ENCODE assay signal across 8 mouse cellular contexts in genomic region chr1:93478586-93479475, GRCm38 (mm10). TPM values are rescaled to one million over a fixed set of nuclear protein-coding genes. Genes with fewer than 3 reads are reported as not detected.
DNase-seq lines count a peak whose midpoint lies in the region; ATAC-seq and TF ChIP-seq lines count a peak whose summit lies in the region.

Gene Hdlbp (minus strand): TSS chr1:93478815.

- no peaks in the 10 kb centered on the region for H3K27me3 ChIP-seq in embryonic facial prominence, embryonic 15.5 days
- H3K27me3 ChIP-seq in limb, embryonic 14.5 days (ENCODE audit: control insufficient read depth, insufficient read depth, low read length) = no peaks in the 10 kb centered on the region
- no peaks in the 10 kb centered on the region for H3K27me3 ChIP-seq in midbrain, postnatal 0 days (ENCODE audit: insufficient read depth, low read length)

- H3K9ac ChIP-seq in embryonic facial prominence, embryonic 15.5 days = peak within 1 kb of the TSS; percentile 89
- H3K9ac ChIP-seq in limb, embryonic 14.5 days (ENCODE audit: low read depth, low read length, severe bottlenecking) = peak within 1 kb of the TSS; percentile 86
- peak within 1 kb of the TSS; percentile 95 for H3K9ac ChIP-seq in midbrain, postnatal 0 days (replicated peaks; ENCODE audit: low read length, poor library complexity, severe bottlenecking)

- H3K4me1 ChIP-seq in bone marrow, adult 2 months (ENCODE audit: control insufficient read depth, insufficient read depth, low read length) = no peaks in the 10 kb centered on the region
- H3K4me1 ChIP-seq in embryonic facial prominence, embryonic 15.5 days = peaks cover 9% of the 10 kb centered on the region
- H3K4me1 ChIP-seq in limb, embryonic 14.5 days (ENCODE audit: control insufficient read depth, insufficient read depth, low read length) = peaks cover 6% of the 10 kb centered on the region; the same call in 1 of the 2 replicates
- peaks cover 9% of the 10 kb centered on the region for H3K4me1 ChIP-seq in midbrain, postnatal 0 days (ENCODE audit: insufficient read depth, low read length)

- peak; percentile 82; the same call in 1 of the 2 replicates for TF ChIP-seq POLR2A in bone marrow, adult 2 months (IDR thresholded peaks at IDR 0.05; ENCODE audit: borderline replicate concordance, control insufficient read depth, low read depth, low read length)
- peak; percentile 73; the same call in 1 of the 2 replicates for TF ChIP-seq POLR2A in limb, embryonic 14.5 days (IDR thresholded peaks at IDR 0.05; ENCODE audit: borderline replicate concordance, extremely low read depth, insufficient read depth, insufficient read length)

- DNase-seq in 416B (ENCODE audit: low read depth) = peak; percentile 99
- peak; percentile 99 for DNase-seq in heart, adult 8-10 months (ENCODE audit: low spot score)
- peak; percentile 99 for DNase-seq in kidney, adult 9 months
- DNase-seq in limb, embryonic 14.5 days (ENCODE audit: low spot score) = peak; percentile 99
- peak; percentile 99 for DNase-seq in midbrain, postnatal 0 days (ENCODE audit: low spot score)
- peak; percentile 95 to 98 for DNase-seq in spleen, postnatal 14 days (ENCODE audit: low spot score in 2 of 2)

- H3K4me2 ChIP-seq in embryonic facial prominence, embryonic 15.5 days (replicated peaks) = peak within 1 kb of the TSS; percentile 65
- peak within 1 kb of the TSS; percentile 64 for H3K4me2 ChIP-seq in limb, embryonic 14.5 days (replicated peaks; ENCODE audit: low read depth, low read length, severe bottlenecking)
- peak within 1 kb of the TSS; percentile 52 for H3K4me2 ChIP-seq in midbrain, postnatal 0 days (ENCODE audit: low read depth, low read length, poor library complexity, severe bottlenecking)

- H3K9me3 ChIP-seq in embryonic facial prominence, embryonic 15.5 days (replicated peaks) = no peaks in the 10 kb centered on the region
- no peaks in the 10 kb centered on the region for H3K9me3 ChIP-seq in limb, embryonic 14.5 days (ENCODE audit: control insufficient read depth, low read length)
- H3K9me3 ChIP-seq in midbrain, postnatal 0 days (ENCODE audit: low read length) = no peaks in the 10 kb centered on the region

- no peaks in the 10 kb centered on the region for H3K36me3 ChIP-seq in embryonic facial prominence, embryonic 15.5 days
- no peaks in the 10 kb centered on the region for H3K36me3 ChIP-seq in limb, embryonic 14.5 days (ENCODE audit: control insufficient read depth, insufficient read depth, low read length)
- H3K36me3 ChIP-seq in midbrain, postnatal 0 days (ENCODE audit: insufficient read depth, low read length) = no peaks in the 10 kb centered on the region

- peak within 1 kb of the TSS; percentile 90 for H3K4me3 ChIP-seq in bone marrow, adult 2 months (replicated peaks; ENCODE audit: control insufficient read depth, low read depth, low read length)
- H3K4me3 ChIP-seq in embryonic facial prominence, embryonic 15.5 days (replicated peaks) = peak within 1 kb of the TSS; percentile 85
- H3K4me3 ChIP-seq in limb, embryonic 14.5 days (replicated peaks; ENCODE audit: low read length) = peak within 1 kb of the TSS; percentile 93
- peak within 1 kb of the TSS; percentile 94 for H3K4me3 ChIP-seq in midbrain, postnatal 0 days (ENCODE audit: low read depth, low read length)

- no peak for TF ChIP-seq CTCF in bone marrow, adult 2 months (IDR thresholded peaks at IDR 0.05; ENCODE audit: control insufficient read depth, insufficient read depth, low read length)
- no peak for TF ChIP-seq CTCF in midbrain, postnatal 0 days (IDR thresholded peaks at IDR 0.05)

- under 1% methylated on average over 74 of the region's 74 CpGs for WGBS in bone marrow, adult 2 months
- WGBS in embryonic facial prominence, embryonic 15.5 days = under 1% methylated on average over 74 of the region's 74 CpGs
- WGBS in limb, embryonic 14.5 days = under 1% methylated on average over 68 of the region's 74 CpGs
- under 1% methylated on average over 70 of the region's 74 CpGs for WGBS in midbrain, postnatal 0 days

- peak within 1 kb of the TSS; percentile 97 for H3K27ac ChIP-seq in bone marrow, adult 2 months (ENCODE audit: control insufficient read depth, insufficient read depth, low read depth, low read length, poor library complexity)
- H3K27ac ChIP-seq in embryonic facial prominence, embryonic 15.5 days (replicated peaks) = peak within 1 kb of the TSS; percentile 97
- peak within 1 kb of the TSS; percentile 96 for H3K27ac ChIP-seq in limb, embryonic 14.5 days (replicated peaks; ENCODE audit: low read depth, low read length)
- H3K27ac ChIP-seq in midbrain, postnatal 0 days (ENCODE audit: low read depth, low read length) = peak within 1 kb of the TSS; percentile 96

- ATAC-seq in embryonic facial prominence, embryonic 15.5 days (ENCODE audit: insufficient number of reproducible peaks, low FRiP score, low TSS enrichment, low read depth) = peak; percentile 97
- ATAC-seq in limb, embryonic 14.5 days (ENCODE audit: low FRiP score, low read depth) = peak; percentile 95
- peak; percentile 96 for ATAC-seq in midbrain, postnatal 0 days (ENCODE audit: low FRiP score)

RNA-seq across cellular contexts. Expression of gene Hdlbp, which starts in this region (rescaled TPM):
- 26.1 and 43.9 TPM in 2 replicates for polyA plus RNA-seq in bone marrow, adult 2 months (2011; ENCODE audit: insufficient read depth, insufficient read length, low replicate concordance, missing spikeins)
- 186 and 188 TPM in 2 replicates for polyA plus RNA-seq in embryonic facial prominence, embryonic 15.5 days (2015; fragmentation: Nextera tagmentation; extraction: Ambion mirVana)
- total RNA-seq in heart, adult 8-10 months (2022) = 100 to 1,000 TPM; 558 to 656 (median 619) TPM
- polyA plus RNA-seq in limb, embryonic 14.5 days (2012; rRNA removed) = 169 and 196 TPM in 2 replicates
- polyA plus RNA-seq in limb, embryonic 14.5 days (2014; fragmentation: Nextera tagmentation; extraction: Ambion mirVana) = 163 and 180 TPM in 2 replicates
- 67.4 and 75.6 TPM in 2 replicates for total RNA-seq in midbrain, postnatal 0 days (2014; rRNA removed)
- 66.2 and 76.8 TPM in 2 replicates for polyA plus RNA-seq in midbrain, postnatal 0 days (2015; fragmentation: Nextera tagmentation; extraction: Ambion mirVana)

Comparison
In these comparisons a context has a peak if more than half of its experiments do, and no peak if none do; other contexts are left out.
1. Peak in every context shown above with its lines: DNase-seq, ATAC-seq, H3K4me3 ChIP-seq and H3K27ac ChIP-seq.